Mouse (Mus musculus) megakaryocyte, embryonic 14.5 days (primary cell): ENCODE data around the gene Shmt2. TPM values are rescaled to one million over a fixed set of nuclear protein-coding genes. Genes with fewer than 3 reads are reported as not detected.

ENCODE experiments used
- H3K27me3 ChIP-seq: replicated peaks from 2 replicates; pipeline ENCODE3; 2012; ENCODE audit warnings: inconsistent platforms
- H3K36me3 ChIP-seq: replicated peaks from 2 replicates; pipeline ENCODE3; 2012; ENCODE audit warnings: low read length, inconsistent platforms, mixed read lengths
- H3K4me1 ChIP-seq: 2 replicates; pipeline ENCODE4 v1.6.1; 2012; ENCODE audit warnings: inconsistent platforms
- H3K4me3 ChIP-seq: replicated peaks from 2 replicates; pipeline ENCODE3; 2012; ENCODE audit warnings: moderate library complexity, mild to moderate bottlenecking, inconsistent platforms
- H3K9me3 ChIP-seq: 2 replicates; pipeline ENCODE4 v1.6.1; 2012; ENCODE audit warnings: inconsistent platforms
- FLI1 ChIP-seq: IDR thresholded peaks from 2 replicates; pipeline ENCODE4 v1.6.1; 2012; ENCODE audit warnings: low read length, inconsistent platforms, mixed read lengths
- GATA1 ChIP-seq: IDR thresholded peaks from 3 replicates; pipeline ENCODE4 v1.6.1; 2012; ENCODE audit warnings: mixed read lengths, low read length, inconsistent platforms, borderline replicate concordance
- polyA plus RNA-seq: library from polyadenylated mRNA; stranded (reverse); fragments of >175 nt; gene quantifications from 2 replicates; pipeline ENCODE4 v1.2.3, GENCODE M21; 2012; ENCODE audit warnings: low replicate concordance; ENCODE audit not compliant: insufficient read depth

The Shmt2 gene
- polyA plus RNA-seq, 1 experiment, result 168 TPM

- peaks cover 7% of the 10 kb centered on the region for H3K36me3 ChIP-seq
- peaks cover 3% of the 10 kb centered on the region for H3K4me1 ChIP-seq
- TF ChIP-seq GATA1 (no peak), FLI1 (no peak)
- H3K27me3 ChIP-seq, result peaks cover 93% of the 10 kb centered on the region
- H3K4me3 ChIP-seq, result no peak overlapping the region
- H3K9me3 ChIP-seq, result no peaks in the 10 kb centered on the region
Observed at GRCm38 (mm10) chr10:127549892-127550291, 27.6 kb upstream of the Shmt2 start.

GRCm38 (mm10) chr10:127548236-127548635 is 26.0 kb upstream of the Shmt2 start:
- H3K36me3 ChIP-seq, result peaks cover 7% of the 10 kb centered on the region
- H3K9me3 ChIP-seq, result no peaks in the 10 kb centered on the region
- peaks cover 89% of the 10 kb centered on the region for H3K27me3 ChIP-seq
- H3K4me1 ChIP-seq, result no peaks in the 10 kb centered on the region; the same call in 1 of the 2 replicates
- TF ChIP-seq FLI1 (no peak), GATA1 (no peak)
- H3K4me3 ChIP-seq, result no peak overlapping the region

DNA sequence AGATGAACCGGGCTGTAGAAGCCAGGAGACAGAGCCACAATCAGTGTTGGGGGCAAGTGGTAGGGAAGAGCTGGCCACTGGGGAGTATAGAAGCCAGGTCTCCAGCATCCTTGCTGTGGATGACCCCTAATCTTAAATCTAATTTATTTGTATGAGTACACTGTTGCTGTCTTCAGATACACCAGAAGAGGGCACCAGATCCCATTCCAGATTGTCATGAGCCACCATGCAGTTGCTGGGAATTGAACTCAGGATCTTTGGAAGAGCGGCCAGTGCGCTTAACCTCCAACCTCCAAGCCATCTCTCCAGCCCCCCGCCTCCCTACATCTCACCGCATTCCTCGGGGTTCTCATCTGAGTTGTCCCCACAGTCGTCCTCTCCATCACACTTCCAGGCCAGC is 24.3 kb upstream of the Shmt2 start:
- Histone ChIP-seq H3K36me3 (peaks cover 7% of the 10 kb centered on the region), H3K4me3 (no peak overlapping the region), H3K9me3 (no peaks in the 10 kb centered on the region), H3K4me1 (no peaks in the 10 kb centered on the region; the same call in 1 of the 2 replicates), H3K27me3 (peaks cover 90% of the 10 kb centered on the region)
- TF ChIP-seq FLI1, result no peak
- TF ChIP-seq GATA1, result no peak

GRCm38 (mm10) chr10:127544375-127544774 is 22.1 kb upstream of the Shmt2 start:
- Histone ChIP-seq H3K9me3 (no peaks in the 10 kb centered on the region), H3K36me3 (peaks cover 4% of the 10 kb centered on the region), H3K4me1 (peaks cover 4% of the 10 kb centered on the region; the same call in 1 of the 2 replicates), H3K27me3 (peaks cover 89% of the 10 kb centered on the region), H3K4me3 (no peak overlapping the region)
- TF ChIP-seq FLI1 (no peak), GATA1 (no peak)

DNA sequence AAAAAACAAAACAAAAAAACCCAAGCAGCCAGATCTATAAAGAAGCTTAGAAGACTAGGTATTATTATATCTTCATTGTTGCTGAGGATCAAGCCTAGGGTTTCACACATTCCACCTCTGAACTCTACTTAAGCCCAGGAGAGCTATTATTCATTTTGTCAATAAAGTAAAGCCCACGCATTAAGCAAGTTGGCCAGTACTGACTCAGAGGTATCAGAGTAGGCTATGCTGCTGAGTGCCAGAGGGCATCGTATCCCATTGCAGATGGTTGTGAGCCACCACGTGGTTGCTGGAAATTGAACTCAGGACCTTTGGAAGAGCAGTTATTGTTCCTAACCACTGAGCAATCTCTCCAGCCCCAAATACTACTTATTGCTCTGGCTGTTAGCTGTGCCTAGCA is 21.7 kb upstream of the Shmt2 start:
- Histone ChIP-seq H3K9me3 (no peaks in the 10 kb centered on the region), H3K4me3 (no peak overlapping the region), H3K4me1 (peaks cover 5% of the 10 kb centered on the region; the same call in 1 of the 2 replicates), H3K27me3 (peaks cover 89% of the 10 kb centered on the region), H3K36me3 (peaks cover 4% of the 10 kb centered on the region)
- TF ChIP-seq GATA1 (no peak), FLI1 (no peak)

DNA sequence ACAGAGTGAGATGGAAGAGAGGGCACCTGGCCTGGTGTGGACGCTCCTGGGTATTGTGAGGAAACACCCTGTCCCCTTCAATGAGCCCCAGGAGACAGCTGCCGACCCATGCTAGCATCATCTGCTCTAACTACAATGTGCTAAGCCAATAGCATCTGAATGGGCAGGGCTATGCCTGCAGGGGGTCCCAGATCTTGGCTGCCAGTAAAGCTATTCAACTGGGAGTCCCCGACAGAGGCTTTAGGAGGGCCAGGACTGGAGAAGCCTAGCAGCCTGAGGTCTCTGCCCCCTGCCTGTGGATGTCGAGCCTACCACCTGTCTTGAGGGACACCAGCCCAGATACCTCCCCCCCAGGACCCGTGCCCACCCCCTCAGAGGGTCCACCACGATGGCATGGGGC is 20.5 kb upstream of the Shmt2 start:
- no peaks in the 10 kb centered on the region for H3K9me3 ChIP-seq
- no peak overlapping the region for H3K4me3 ChIP-seq
- peaks cover 14% of the 10 kb centered on the region for H3K4me1 ChIP-seq
- H3K36me3 ChIP-seq, result peaks cover 4% of the 10 kb centered on the region
- peaks cover 88% of the 10 kb centered on the region for H3K27me3 ChIP-seq
- TF ChIP-seq FLI1, result no peak
- TF ChIP-seq GATA1, result no peak

- TF ChIP-seq FLI1, result no peak
- no peak for TF ChIP-seq GATA1
Observed at GRCm38 (mm10) chr10:127542084-127542483, 19.8 kb upstream of the Shmt2 start.

GRCm38 (mm10) chr10:127541510-127541909 is 19.3 kb upstream of the Shmt2 start:
- Histone ChIP-seq H3K27me3 (peaks cover 87% of the 10 kb centered on the region), H3K9me3 (no peaks in the 10 kb centered on the region), H3K4me1 (peaks cover 15% of the 10 kb centered on the region), H3K36me3 (peaks cover 4% of the 10 kb centered on the region), H3K4me3 (no peak overlapping the region)
- TF ChIP-seq FLI1 (no peak), GATA1 (no peak)

More at GRCm38 (mm10) chr10:127542084-127542483, 19.8 kb upstream of the Shmt2 start:
- Histone ChIP-seq H3K4me3 (no peak overlapping the region), H3K27me3 (peaks cover 88% of the 10 kb centered on the region), H3K36me3 (peaks cover 4% of the 10 kb centered on the region), H3K9me3 (no peaks in the 10 kb centered on the region), H3K4me1 (peaks cover 15% of the 10 kb centered on the region)

DNA sequence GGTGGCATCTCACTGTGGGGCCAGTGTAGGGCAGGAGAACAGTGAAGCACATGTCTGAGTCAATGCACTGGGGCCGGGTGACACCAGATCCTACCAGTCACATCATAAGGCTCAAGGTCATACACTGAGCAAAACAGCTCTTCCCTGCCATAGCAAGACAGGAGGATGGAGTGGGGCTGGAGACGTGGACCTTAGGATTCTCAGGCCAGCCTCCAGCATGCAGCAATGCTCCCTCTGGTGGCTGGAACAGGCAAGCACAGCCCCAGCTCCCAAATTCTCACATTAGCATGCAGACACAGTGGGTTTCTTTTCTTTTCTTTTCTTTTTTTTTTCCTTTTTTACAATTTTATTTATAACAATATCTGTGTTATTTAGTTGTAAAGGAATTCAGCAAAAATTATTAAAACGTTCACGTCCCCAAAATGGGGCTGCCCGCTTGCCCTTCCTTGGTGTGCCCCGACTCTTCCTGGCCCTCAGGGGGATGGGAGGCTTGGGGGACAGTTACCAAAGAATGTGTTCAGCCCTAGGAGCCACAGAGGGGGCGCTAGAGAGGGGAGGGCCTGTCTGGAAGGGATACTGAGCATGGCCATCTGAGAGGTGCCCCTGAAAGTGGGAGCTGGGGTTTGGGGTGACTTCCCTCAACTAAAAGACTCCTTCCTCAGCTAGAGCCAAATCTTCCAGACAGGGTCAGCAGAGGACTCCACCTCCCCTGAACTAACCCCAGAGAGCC is 15.8 kb upstream of the Shmt2 start:
- TF ChIP-seq GATA1, result no peak
- TF ChIP-seq FLI1, result no peak
- Histone ChIP-seq H3K4me1 (peaks cover 41% of the 10 kb centered on the region), H3K36me3 (no peaks in the 10 kb centered on the region), H3K4me3 (no peak overlapping the region), H3K27me3 (peaks cover 92% of the 10 kb centered on the region), H3K9me3 (peaks cover 4% of the 10 kb centered on the region; the same call in 1 of the 2 replicates)

GRCm38 (mm10) chr10:127536586-127537314 is 14.5 kb upstream of the Shmt2 start:
- H3K4me1 ChIP-seq, result peaks cover 53% of the 10 kb centered on the region
- peaks cover 4% of the 10 kb centered on the region; the same call in 1 of the 2 replicates for H3K9me3 ChIP-seq
- peaks cover 92% of the 10 kb centered on the region for H3K27me3 ChIP-seq
- H3K4me3 ChIP-seq, result no peak overlapping the region
- H3K36me3 ChIP-seq, result no peaks in the 10 kb centered on the region
- TF ChIP-seq GATA1 (no peak), FLI1 (no peak)
